In genomic region chr6:83066441-83066840, GRCm38 (mm10) we compare ENCODE assay signal across 15 mouse cellular contexts.
"Had no signal": no experiment of that assay in that cellular context is flagged by ENCODE, and none has a peak within 500 bp of the region (broad histone marks: within the 10 kb centered on the region; RNA-seq: fewer than 3 reads in every experiment).

No protein-coding gene starts in this region.

- DNase-seq: gastrocnemius, adult 2 months; gastrocnemius, postnatal 10 days; gastrocnemius, postnatal 25 days; heart, adult 18-20 months; heart, postnatal 10 days; heart, postnatal 4 days; kidney, adult 18-20 months; kidney, adult 8-10 months; kidney, postnatal 10 days; kidney, postnatal 4 days; liver; liver, embryonic 13.5 days had no signal

- ATAC-seq: hindbrain, embryonic 16.5 days; intestine, embryonic 15.5 days; intestine, postnatal 0 days had no signal
